Mouse (Mus musculus) spleen, adult 2 months (tissue): ENCODE data around the gene Myh9.

Experiments
- CTCF ChIP-seq: fragments of 200-500 bp; IDR thresholded peaks from 2 replicates; pipeline ENCODE4 v1.5.1; 2011; ENCODE audit warnings: mild to moderate bottlenecking, inconsistent platforms; ENCODE audit not compliant: insufficient read depth, insufficient read length, insufficient replicate concordance; ENCODE audit errors: extremely low read depth
- POLR2A ChIP-seq: fragments of 200-500 bp; IDR thresholded peaks from 2 replicates; pipeline ENCODE4 v1.6.1; 2011; ENCODE audit warnings: low read depth, low read length, inconsistent platforms

DNA sequence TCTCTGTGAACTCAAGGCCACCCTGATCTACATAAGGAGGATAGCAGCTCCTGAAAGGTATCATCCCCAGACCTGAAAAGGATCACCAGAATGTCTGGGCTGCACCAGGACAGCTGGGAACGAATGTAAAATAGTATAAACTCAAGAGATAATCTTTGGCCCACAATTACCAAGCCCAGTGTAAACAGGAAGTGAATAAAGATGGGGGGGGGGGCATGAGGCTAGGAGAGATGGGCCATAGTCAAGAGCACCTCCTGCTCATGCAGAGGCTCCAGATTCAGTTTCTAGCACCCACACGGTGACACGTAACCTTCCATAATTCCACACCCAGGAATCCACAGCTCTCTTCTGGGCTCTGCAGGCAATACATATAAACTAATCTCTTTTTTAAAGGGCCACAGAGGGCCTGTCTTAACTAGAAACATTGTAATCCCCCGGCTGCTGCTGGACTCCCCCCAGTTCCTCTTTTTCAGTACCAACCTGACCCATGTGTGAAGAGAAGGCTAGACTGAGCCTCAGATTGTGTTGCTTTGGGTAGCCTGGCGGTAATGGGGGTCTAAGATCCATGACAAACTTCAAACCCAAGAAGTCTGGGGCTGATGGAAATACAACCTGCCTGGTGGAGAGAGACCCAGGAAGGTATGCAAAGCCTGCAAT lies 11.4 kb downstream of the Myh9 start:
- TF ChIP-seq POLR2A = no peak
- TF ChIP-seq CTCF = no peak
